Mouse (Mus musculus) forebrain, postnatal 0 days (tissue): ENCODE results near the gene Hist1h2ad. TPM values are rescaled to one million over a fixed set of nuclear protein-coding genes. Genes with fewer than 3 reads are reported as not detected.
"Not testable (repeated sequence)": the region's sequence is repeated elsewhere in the genome, so short reads cannot be mapped to it uniquely, and the experiment has no call there.

ENCODE experiments used
- ATAC-seq: fragments of 200-750 bp; cut with Nextera tagmentation; 2 replicates; pipeline ENCODE4 v1.8.0; 2017; ENCODE audit warnings: mild to moderate bottlenecking, moderate library complexity
- DNase-seq: peaks from one replicate; pipeline ENCODE4 v3.0.0-alpha.2; 2015
- H3K27ac ChIP-seq: fragments of 300-500 bp; sonication (generic); 2 replicates; pipeline ENCODE4 v1.5.1; 2014; ENCODE audit warnings: low read depth, mild to moderate bottlenecking, antibody characterized with exemption, low read length, moderate library complexity, mixed read lengths
- H3K27me3 ChIP-seq: fragments of 300-500 bp; sonication (generic); 2 replicates; pipeline ENCODE4 v1.6.1; 2014; ENCODE audit warnings: mild to moderate bottlenecking, low read length, mixed read lengths; ENCODE audit not compliant: insufficient read depth
- H3K36me3 ChIP-seq: fragments of 300-500 bp; sonication (generic); 2 replicates; pipeline ENCODE4 v1.6.1; 2014; ENCODE audit warnings: mild to moderate bottlenecking, moderate library complexity; ENCODE audit not compliant: insufficient read depth
- H3K4me1 ChIP-seq: fragments of 300-500 bp; sonication (generic); 2 replicates; pipeline ENCODE4 v1.6.1; 2014; ENCODE audit warnings: antibody characterized with exemption; ENCODE audit not compliant: insufficient read depth
- H3K4me2 ChIP-seq: fragments of 300-500 bp; sonication (generic); 2 replicates; pipeline ENCODE4 v1.6.1; 2014; ENCODE audit warnings: low read depth, mild to moderate bottlenecking, moderate library complexity
- H3K4me3 ChIP-seq: fragments of 300-500 bp; sonication (generic); 2 replicates; pipeline ENCODE4 v1.5.1; 2014; ENCODE audit warnings: low read depth, low read length, mixed read lengths
- H3K9ac ChIP-seq: fragments of 300-500 bp; sonication (generic); 2 replicates; pipeline ENCODE4 v1.6.1; 2014; ENCODE audit warnings: mild to moderate bottlenecking
- H3K9me3 ChIP-seq: fragments of 300-500 bp; sonication (generic); 2 replicates; pipeline ENCODE4 v1.6.1; 2016; ENCODE audit warnings: low read length
- CTCF ChIP-seq: sonication (generic); IDR thresholded peaks from 2 replicates; pipeline ENCODE4 v1.5.1; 2016; ENCODE audit warnings: antibody characterized with exemption, control low read depth, low read depth
- WGBS: fragments of 180-500 bp; shearing (Covaris S2); extraction: QIAGEN DNeasy Blood & Tissue Kit; methylation state at CpG from one replicate; pipeline ENCODE4 v1.1.7; 2014; 5-methylcytosine and 5-hydroxymethylcytosine counted together
- polyA plus RNA-seq: library from polyadenylated mRNA; unstranded; fragments of >200 nt; fragmentation: Nextera tagmentation; extraction: Ambion mirVana; gene quantifications from 2 replicates; pipeline ENCODE4 v1.2.1, GENCODE M21; 2015
- total RNA-seq: library from RNA; depleted of rRNA; stranded (reverse); fragments of >200 nt; gene quantifications from 2 replicates; pipeline ENCODE4 v1.2.3, GENCODE M21; 2014; rRNA removed

Hist1h2ad gene
- 204 and 274 TPM in 2 replicates for total RNA-seq
- polyA plus RNA-seq, result 0.78 TPM in 1 of 2 replicates, not detected in the other

- under 1% methylated on average over 34 of the region's 42 CpGs for WGBS
- ATAC-seq (peak; percentile 89), DNase-seq (peak; percentile 98)
- Histone ChIP-seq H3K9ac (peak within 1 kb of the TSS; percentile 48), H3K4me3 (peak within 1 kb of the TSS; percentile 38), H3K4me2 (peak within 1 kb of the TSS; percentile 67), H3K27ac (peak within 1 kb of the TSS; percentile 78), H3K4me1 (peaks cover 27% of the 10 kb centered on the region)
- not testable (repeated sequence) for H3K27me3 ChIP-seq, H3K9me3 ChIP-seq, H3K36me3 ChIP-seq
Measured at GRCm38 (mm10) chr13:23573898-23574524, at the start of gene Hist1h2ad, which contains the start of gene Hist1h2bf. Gene Hist1h2ad, plus strand, starts transcription at chr13:23574381. Gene Hist1h2bf, minus strand, starts transcription at chr13:23574196.

GRCm38 (mm10) chr13:23524654-23525053 is 49.5 kb upstream of the Hist1h2ad start:
- no peak overlapping the region for H3K4me3 ChIP-seq
- peak; percentile 44 for ATAC-seq
- DNase-seq, result peak; percentile 86
- TF ChIP-seq CTCF, result peak; percentile 92
- H3K36me3 ChIP-seq, result no peaks in the 10 kb centered on the region
- no peaks in the 10 kb centered on the region for H3K27me3 ChIP-seq
- no peak overlapping the region for H3K9ac ChIP-seq
- no peak overlapping the region for H3K27ac ChIP-seq
- H3K4me2 ChIP-seq, result no peak overlapping the region
- WGBS, result 9% methylated on average over 5 of the region's 5 CpGs
- H3K4me1 ChIP-seq, result no peaks in the 10 kb centered on the region
- no peaks in the 10 kb centered on the region for H3K9me3 ChIP-seq

GRCm38 (mm10) chr13:23525901-23526300 is 48.3 kb upstream of the Hist1h2ad start:
- H3K27me3 ChIP-seq, result no peaks in the 10 kb centered on the region
- no peak overlapping the region for H3K27ac ChIP-seq
- DNase-seq (no peak), ATAC-seq (no peak)
- TF ChIP-seq CTCF, result no peak
- H3K36me3 ChIP-seq, result no peaks in the 10 kb centered on the region
- no peak overlapping the region for H3K9ac ChIP-seq
- peak overlapping the region; percentile 50 for H3K4me3 ChIP-seq
- H3K9me3 ChIP-seq, result no peaks in the 10 kb centered on the region
- H3K4me1 ChIP-seq, result no peaks in the 10 kb centered on the region
- H3K4me2 ChIP-seq, result peak overlapping the region; percentile 55
- 2% methylated on average over 10 of the region's 10 CpGs for WGBS

- under 1% methylated on average over 17 of the region's 17 CpGs for WGBS
Measured at GRCm38 (mm10) chr13:23526312-23526711, 47.9 kb upstream of the Hist1h2ad start.

GRCm38 (mm10) chr13:23529005-23529404 is 45.2 kb upstream of the Hist1h2ad start:
- 79% methylated on average over 5 of the region's 5 CpGs for WGBS
- TF ChIP-seq CTCF, result no peak
- DNase-seq, result no peak

More at GRCm38 (mm10) chr13:23526312-23526711, 47.9 kb upstream of the Hist1h2ad start:
- Histone ChIP-seq H3K4me1 (no peaks in the 10 kb centered on the region), H3K27me3 (no peaks in the 10 kb centered on the region), H3K9me3 (no peaks in the 10 kb centered on the region), H3K4me2 (peak overlapping the region; percentile 55), H3K36me3 (no peaks in the 10 kb centered on the region), H3K9ac (peak overlapping the region; percentile 56), H3K4me3 (peak overlapping the region; percentile 50), H3K27ac (peak overlapping the region; percentile 71)
- peak; percentile 54 for ATAC-seq
- TF ChIP-seq CTCF, result no peak
- peak; percentile 98 for DNase-seq

GRCm38 (mm10) chr13:23529480-23530165 is 44.6 kb upstream of the Hist1h2ad start:
- no peaks in the 10 kb centered on the region for H3K9me3 ChIP-seq
- no peaks in the 10 kb centered on the region for H3K36me3 ChIP-seq
- TF ChIP-seq CTCF, result no peak
- no peak for ATAC-seq
- peak overlapping the region; percentile 72 for H3K4me2 ChIP-seq
- peak overlapping the region; percentile 98 for H3K27ac ChIP-seq
- DNase-seq, result no peak
- H3K9ac ChIP-seq, result peak overlapping the region; percentile 82
- no peaks in the 10 kb centered on the region for H3K27me3 ChIP-seq
- peaks cover 20% of the 10 kb centered on the region for H3K4me1 ChIP-seq
- 35% methylated on average over 2 of the region's 2 CpGs for WGBS
- peak overlapping the region; percentile 68 for H3K4me3 ChIP-seq

More at GRCm38 (mm10) chr13:23529005-23529404, 45.2 kb upstream of the Hist1h2ad start:
- H3K9ac ChIP-seq, result no peak overlapping the region
- H3K9me3 ChIP-seq, result no peaks in the 10 kb centered on the region
- H3K27me3 ChIP-seq, result no peaks in the 10 kb centered on the region
- no peak overlapping the region for H3K4me3 ChIP-seq
- H3K36me3 ChIP-seq, result no peaks in the 10 kb centered on the region
- H3K27ac ChIP-seq, result no peak overlapping the region
- no peak for ATAC-seq
- no peak overlapping the region for H3K4me2 ChIP-seq
- H3K4me1 ChIP-seq, result peaks cover 17% of the 10 kb centered on the region
